ENCODE assay signal across 8 mouse cellular contexts in the genomic region with DNA sequence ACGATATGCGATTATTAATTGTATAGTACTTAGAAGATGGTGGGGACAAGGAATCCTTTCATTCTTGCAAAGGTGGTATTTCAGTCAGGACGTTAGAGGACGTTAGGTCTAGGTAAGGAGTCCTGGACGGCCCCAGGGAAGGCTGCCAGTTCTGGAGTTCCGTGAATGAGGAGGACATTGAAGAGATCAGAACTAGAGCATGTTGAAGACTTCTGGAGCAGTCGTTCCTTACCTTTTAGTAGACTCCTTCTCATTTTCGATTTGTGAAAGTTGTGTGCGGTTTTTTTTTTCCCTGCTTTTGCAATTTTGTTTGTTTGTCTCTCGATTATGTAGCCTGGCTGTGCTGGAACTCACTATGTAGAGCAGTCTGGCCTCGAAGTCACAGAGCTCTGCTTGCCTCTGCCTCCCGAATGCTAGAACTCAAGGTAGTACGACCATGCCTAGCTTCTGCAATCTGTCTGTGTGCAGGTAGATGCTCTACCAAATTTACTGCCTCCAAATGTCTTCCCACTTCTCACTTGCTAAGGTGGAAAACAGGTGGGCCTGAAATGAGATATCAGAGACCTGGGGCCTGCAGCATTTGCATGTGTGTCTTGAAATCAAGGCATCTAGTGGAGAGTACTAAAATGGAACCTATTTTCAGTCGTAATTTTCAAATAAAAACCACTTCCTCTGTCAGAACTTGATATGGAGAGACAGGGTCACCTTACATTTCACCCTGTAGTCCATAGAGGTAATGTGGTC. TPM values are rescaled to one million over a fixed set of nuclear protein-coding genes. Genes with fewer than 3 reads are reported as not detected.
DNase-seq lines count a peak whose midpoint lies in the region; ATAC-seq and TF ChIP-seq lines count a peak whose summit lies in the region.

No protein-coding gene starts in this region.

- H3K27ac ChIP-seq in heart, embryonic 13.5 days (replicated peaks) = peak overlapping the region; percentile 88
- peak overlapping the region; percentile 1; the same call in 1 of the 2 replicates for H3K27ac ChIP-seq in ES-Bruce4 (ENCODE audit: insufficient read depth, low read length)
- H3K27ac ChIP-seq in forebrain, embryonic 12.5 days = no peak overlapping the region
- peak overlapping the region; percentile 93 for H3K27ac ChIP-seq in liver, embryonic 13.5 days
- H3K27ac ChIP-seq in stomach, embryonic 16.5 days (ENCODE audit: low read length) = peak overlapping the region; percentile 93; the same call in 1 of the 2 replicates

- no peak for TF ChIP-seq CTCF in ES-Bruce4 (IDR thresholded peaks at IDR 0.05; ENCODE audit: low read depth, low read length)

- peaks cover 47% of the 10 kb centered on the region for H3K4me1 ChIP-seq in heart, embryonic 13.5 days
- H3K4me1 ChIP-seq in ES-Bruce4 (ENCODE audit: control insufficient read depth, insufficient read depth, low read length) = peaks cover 13% of the 10 kb centered on the region
- peaks cover 37% of the 10 kb centered on the region for H3K4me1 ChIP-seq in forebrain, embryonic 12.5 days
- H3K4me1 ChIP-seq in liver, embryonic 13.5 days (replicated peaks) = peaks cover 77% of the 10 kb centered on the region
- peaks cover 35% of the 10 kb centered on the region for H3K4me1 ChIP-seq in stomach, embryonic 16.5 days (ENCODE audit: control insufficient read depth, insufficient read depth, low read length)

- H3K4me3 ChIP-seq in heart, embryonic 13.5 days = peak overlapping the region; percentile 98
- peak overlapping the region; percentile 72 for H3K4me3 ChIP-seq in ES-Bruce4 (ENCODE audit: low read depth, low read length)
- H3K4me3 ChIP-seq in forebrain, embryonic 12.5 days (replicated peaks) = peak overlapping the region; percentile 95
- peak overlapping the region; percentile 86 for H3K4me3 ChIP-seq in liver, embryonic 13.5 days (replicated peaks)
- H3K4me3 ChIP-seq in stomach, embryonic 16.5 days (replicated peaks; ENCODE audit: low read length) = peak overlapping the region; percentile 88

- H3K27me3 ChIP-seq in heart, embryonic 13.5 days (replicated peaks) = no peaks in the 10 kb centered on the region
- no peaks in the 10 kb centered on the region for H3K27me3 ChIP-seq in ES-Bruce4 (ENCODE audit: control insufficient read depth, insufficient read depth, low read length, poor library complexity, severe bottlenecking)
- no peaks in the 10 kb centered on the region for H3K27me3 ChIP-seq in forebrain, embryonic 12.5 days
- H3K27me3 ChIP-seq in liver, embryonic 13.5 days = no peaks in the 10 kb centered on the region
- no peaks in the 10 kb centered on the region for H3K27me3 ChIP-seq in stomach, embryonic 16.5 days (ENCODE audit: control insufficient read depth, insufficient read depth, low read length)

- peak overlapping the region; percentile 99 for H3K9ac ChIP-seq in heart, embryonic 13.5 days
- peak overlapping the region; percentile 89 for H3K9ac ChIP-seq in ES-Bruce4 (ENCODE audit: low read depth, poor library complexity, severe bottlenecking)
- H3K9ac ChIP-seq in forebrain, embryonic 12.5 days = peak overlapping the region; percentile 92
- peak overlapping the region; percentile 98 for H3K9ac ChIP-seq in liver, embryonic 13.5 days
- H3K9ac ChIP-seq in stomach, embryonic 16.5 days (ENCODE audit: low read length) = peak overlapping the region; percentile 97

- peak overlapping the region; percentile 89 for H3K4me2 ChIP-seq in heart, embryonic 13.5 days
- H3K4me2 ChIP-seq in forebrain, embryonic 12.5 days = peak overlapping the region; percentile 76
- H3K4me2 ChIP-seq in liver, embryonic 13.5 days = peak overlapping the region; percentile 87
- peak overlapping the region; percentile 83 for H3K4me2 ChIP-seq in stomach, embryonic 16.5 days (ENCODE audit: low read depth, low read length)

- DNase-seq in heart, adult 9 months (ENCODE audit: low spot score in 2 of 2) = no peak
- DNase-seq in liver, embryonic 13.5 days = no peak
- no peak for DNase-seq in embryo, embryonic 10.5 days (ENCODE audit: low spot score)

- no peaks in the 10 kb centered on the region for H3K9me3 ChIP-seq in heart, embryonic 13.5 days
- H3K9me3 ChIP-seq in ES-Bruce4 (replicated peaks; ENCODE audit: control insufficient read depth, insufficient read depth, low read length, poor library complexity, severe bottlenecking) = no peaks in the 10 kb centered on the region
- no peaks in the 10 kb centered on the region for H3K9me3 ChIP-seq in forebrain, embryonic 12.5 days
- no peaks in the 10 kb centered on the region for H3K9me3 ChIP-seq in liver, embryonic 13.5 days (replicated peaks)
- no peaks in the 10 kb centered on the region for H3K9me3 ChIP-seq in stomach, embryonic 16.5 days (replicated peaks; ENCODE audit: control insufficient read depth, low read length)

- WGBS in heart, embryonic 13.5 days = 34% methylated on average over 14 of the region's 14 CpGs
- WGBS in forebrain, embryonic 12.5 days = 42% methylated on average over 14 of the region's 14 CpGs
- WGBS in liver, embryonic 13.5 days (ENCODE audit: insufficient replicate concordance) = 22% methylated on average over 14 of the region's 14 CpGs
- WGBS in stomach, embryonic 16.5 days = 28% methylated on average over 14 of the region's 14 CpGs

- no peaks in the 10 kb centered on the region for H3K36me3 ChIP-seq in heart, embryonic 13.5 days
- H3K36me3 ChIP-seq in ES-Bruce4 (ENCODE audit: control insufficient read depth, insufficient read depth, low read length, poor library complexity, severe bottlenecking) = no peaks in the 10 kb centered on the region
- H3K36me3 ChIP-seq in forebrain, embryonic 12.5 days (replicated peaks) = no peaks in the 10 kb centered on the region
- H3K36me3 ChIP-seq in liver, embryonic 13.5 days = no peaks in the 10 kb centered on the region
- H3K36me3 ChIP-seq in stomach, embryonic 16.5 days (ENCODE audit: control insufficient read depth, insufficient read depth, low read length) = 0 out of 2 replicates have a peak, but pooled peaks cover 3% of the 10 kb centered on the region

- no peak for TF ChIP-seq POLR2A in ES-Bruce4 (IDR thresholded peaks at IDR 0.05; ENCODE audit: insufficient read depth, low read length)

- TF ChIP-seq EP300 in ES-Bruce4 (IDR thresholded peaks at IDR 0.05; ENCODE audit: insufficient read depth, low read depth, low read length) = no peak

- ATAC-seq in heart, embryonic 13.5 days (ENCODE audit: extremely low read depth, insufficient number of reproducible peaks, low FRiP score, low TSS enrichment) = no peak
- no peak for ATAC-seq in forebrain, embryonic 12.5 days (ENCODE audit: low FRiP score)
- ATAC-seq in liver, embryonic 13.5 days (ENCODE audit: low read depth) = no peak
- no peak for ATAC-seq in stomach, embryonic 16.5 days (ENCODE audit: insufficient read depth, low FRiP score)
- no peak for ATAC-seq in frontal cortex, adult (ENCODE audit: low TSS enrichment)

RNA-seq across cellular contexts. Expression of gene Mtmr12, which starts 1.2 kb away (rescaled TPM):
- polyA plus RNA-seq in heart, embryonic 13.5 days (2015; fragmentation: Nextera tagmentation; extraction: Ambion mirVana) = 11.4 and 12.0 TPM in 2 replicates
- polyA plus RNA-seq in ES-Bruce4 (2011; ENCODE audit: insufficient read depth, insufficient read length, low read depth, missing spikeins) = 29.8 and 32.0 TPM in 2 replicates
- 15.7 and 16.3 TPM in 2 replicates for polyA plus RNA-seq in forebrain, embryonic 12.5 days (2016; fragmentation: Nextera tagmentation; extraction: Ambion mirVana)
- 6.3 and 8.2 TPM in 2 replicates for polyA plus RNA-seq in liver, embryonic 13.5 days (2015; fragmentation: Nextera tagmentation; extraction: Ambion mirVana)
- 16.1 and 17.2 TPM in 2 replicates for polyA plus RNA-seq in stomach, embryonic 16.5 days (2015; fragmentation: Nextera tagmentation; extraction: Ambion mirVana)
